Mouse (Mus musculus): Measurements from ENCODE around the gene Fgfr2. TPM values are rescaled to one million over a fixed set of nuclear protein-coding genes. Genes with fewer than 3 reads are reported as not detected.

The Fgfr2 gene
- polyA plus RNA-seq, 1 experiment from 2014 or later, result 169 TPM

- Histone ChIP-seq H3K36me3 (ENCODE audit: control insufficient read depth, insufficient read depth, low read length) (no peaks in the 10 kb centered on the region), H3K4me1 (ENCODE audit: control insufficient read depth, insufficient read depth, low read length) (no peaks in the 10 kb centered on the region), H3K4me3 (ENCODE audit: low read depth, low read length) (no peak overlapping the region), H3K9me3 (ENCODE audit: control insufficient read depth, low read depth, low read length) (no peaks in the 10 kb centered on the region), H3K4me2 (replicated peaks; ENCODE audit: low read depth, low read length) (no peak overlapping the region), H3K9ac (replicated peaks; ENCODE audit: low read depth, low read length) (no peak overlapping the region), H3K27ac (ENCODE audit: low read length) (no peak overlapping the region), H3K27me3 (ENCODE audit: control insufficient read depth, insufficient read depth, low read length) (no peaks in the 10 kb centered on the region)
- 80% methylated on average over 6 of the region's 6 CpGs for WGBS
- ATAC-seq (ENCODE audit: insufficient number of reproducible peaks, insufficient read depth, low FRiP score, low read depth), result no peak
These were observed 911.0 kb downstream of the Fgfr2 start for GRCm38 (mm10) chr7:132211920-132212701.

DNA sequence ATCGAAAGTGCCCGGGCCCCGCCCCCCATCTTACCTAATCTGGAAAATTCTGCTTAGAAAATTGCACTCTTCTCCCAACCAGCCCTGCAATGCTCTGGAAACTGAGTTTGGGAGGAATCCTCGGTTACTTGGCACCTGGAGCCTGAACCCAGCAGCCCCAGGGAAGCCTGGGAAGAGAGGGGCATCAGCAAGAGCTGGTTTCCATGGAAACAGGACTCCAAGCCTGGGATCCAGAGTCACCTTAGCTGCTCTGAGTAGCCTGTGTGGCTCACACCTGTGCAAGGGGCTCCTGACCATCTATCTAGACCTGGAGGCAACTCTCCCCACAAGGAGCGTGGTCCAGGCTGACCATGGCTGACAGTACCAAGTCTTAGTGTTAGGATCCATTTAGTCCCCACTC, 912.5 kb downstream of the Fgfr2 start:
- Histone ChIP-seq H3K36me3 (ENCODE audit: control insufficient read depth, insufficient read depth, low read length) (no peaks in the 10 kb centered on the region), H3K4me1 (ENCODE audit: control insufficient read depth, insufficient read depth, low read length) (no peaks in the 10 kb centered on the region), H3K27ac (ENCODE audit: low read length) (no peak overlapping the region), H3K9ac (replicated peaks; ENCODE audit: low read depth, low read length) (no peak overlapping the region), H3K9me3 (ENCODE audit: control insufficient read depth, low read depth, low read length) (no peaks in the 10 kb centered on the region), H3K4me3 (ENCODE audit: low read depth, low read length) (no peak overlapping the region), H3K4me2 (replicated peaks; ENCODE audit: low read depth, low read length) (no peak overlapping the region), H3K27me3 (ENCODE audit: control insufficient read depth, insufficient read depth, low read length) (no peaks in the 10 kb centered on the region)
- WGBS, result 80% methylated on average over 5 of the region's 5 CpGs
- ATAC-seq (ENCODE audit: insufficient number of reproducible peaks, insufficient read depth, low FRiP score, low read depth), result no peak

- no peaks in the 10 kb centered on the region for H3K27me3 ChIP-seq (ENCODE audit: control insufficient read depth, insufficient read depth, low read length)
- H3K4me1 ChIP-seq (ENCODE audit: control insufficient read depth, insufficient read depth, low read length), result no peaks in the 10 kb centered on the region
- no peak overlapping the region for H3K4me2 ChIP-seq (replicated peaks; ENCODE audit: low read depth, low read length)
- no peak overlapping the region for H3K27ac ChIP-seq (ENCODE audit: low read length)
- H3K9ac ChIP-seq (replicated peaks; ENCODE audit: low read depth, low read length), result no peak overlapping the region
- no peaks in the 10 kb centered on the region for H3K36me3 ChIP-seq (ENCODE audit: control insufficient read depth, insufficient read depth, low read length)
- WGBS, result 78% methylated on average over 9 of the region's 9 CpGs
- H3K9me3 ChIP-seq (ENCODE audit: control insufficient read depth, low read depth, low read length), result no peaks in the 10 kb centered on the region
- no peak for ATAC-seq (ENCODE audit: insufficient number of reproducible peaks, insufficient read depth, low FRiP score, low read depth)
- no peak overlapping the region for H3K4me3 ChIP-seq (ENCODE audit: low read depth, low read length)
These were observed 914.1 kb downstream of the Fgfr2 start for GRCm38 (mm10) chr7:132208946-132209651.

DNA sequence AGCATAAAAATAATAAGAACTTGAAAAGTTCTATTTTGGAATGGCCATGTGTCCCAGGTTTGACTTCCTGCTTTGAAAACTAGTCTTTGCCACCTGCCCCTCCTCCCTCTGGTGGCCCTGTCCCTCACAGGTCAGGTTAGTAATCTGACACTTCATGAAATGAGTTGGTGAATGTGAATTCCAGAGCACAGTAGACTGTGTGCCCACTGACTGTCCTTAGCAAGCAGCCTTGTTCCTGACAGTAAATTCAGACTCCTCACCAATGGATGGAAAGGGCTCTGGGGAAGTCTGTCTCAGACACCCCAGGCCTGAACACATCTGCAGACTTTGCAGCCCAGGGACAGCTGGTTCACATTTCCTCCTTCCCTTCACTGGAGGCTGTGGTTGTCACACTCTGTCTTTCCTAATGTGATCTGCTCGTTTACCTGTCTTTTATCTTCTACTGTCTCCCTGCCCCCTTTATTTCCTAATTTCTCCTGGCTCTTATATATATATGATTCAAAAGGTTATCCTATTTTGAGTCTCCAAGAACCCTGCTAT, 919.0 kb downstream of the Fgfr2 start:
- no peaks in the 10 kb centered on the region for H3K4me1 ChIP-seq (ENCODE audit: control insufficient read depth, insufficient read depth, low read length)
- 3% methylated on average over 1 of the region's 1 CpGs for WGBS
- no peaks in the 10 kb centered on the region for H3K36me3 ChIP-seq (ENCODE audit: control insufficient read depth, insufficient read depth, low read length)
- H3K4me2 ChIP-seq (replicated peaks; ENCODE audit: low read depth, low read length), result no peak overlapping the region
- H3K27ac ChIP-seq (ENCODE audit: low read length), result no peak overlapping the region
- no peaks in the 10 kb centered on the region for H3K9me3 ChIP-seq (ENCODE audit: control insufficient read depth, low read depth, low read length)
- no peak overlapping the region for H3K4me3 ChIP-seq (ENCODE audit: low read depth, low read length)
- H3K9ac ChIP-seq (replicated peaks; ENCODE audit: low read depth, low read length), result no peak overlapping the region
- ATAC-seq (ENCODE audit: insufficient number of reproducible peaks, insufficient read depth, low FRiP score, low read depth), result no peak
- H3K27me3 ChIP-seq (ENCODE audit: control insufficient read depth, insufficient read depth, low read length), result no peaks in the 10 kb centered on the region

DNA sequence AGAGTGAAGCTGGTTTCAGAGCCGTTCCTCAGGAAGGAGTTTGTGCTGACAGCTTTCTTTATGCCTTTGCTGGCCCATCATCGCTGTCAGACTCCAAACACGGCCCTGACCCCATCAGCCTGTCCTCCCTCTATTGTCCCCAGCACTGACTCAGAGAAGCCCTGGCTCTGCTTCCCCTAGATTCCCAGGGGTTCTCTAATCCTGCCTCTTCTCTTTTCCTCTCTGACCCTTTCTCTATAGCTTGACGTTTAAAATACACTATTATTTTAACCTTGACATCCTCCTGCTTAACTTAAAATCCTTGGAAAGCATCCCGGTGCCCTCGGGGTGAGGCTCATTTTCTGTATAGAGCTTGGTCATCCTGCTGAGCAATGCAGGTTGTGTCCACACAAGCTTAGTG, 923.5 kb downstream of the Fgfr2 start:
- ATAC-seq (ENCODE audit: insufficient number of reproducible peaks, insufficient read depth, low FRiP score, low read depth), result no peak

DNA sequence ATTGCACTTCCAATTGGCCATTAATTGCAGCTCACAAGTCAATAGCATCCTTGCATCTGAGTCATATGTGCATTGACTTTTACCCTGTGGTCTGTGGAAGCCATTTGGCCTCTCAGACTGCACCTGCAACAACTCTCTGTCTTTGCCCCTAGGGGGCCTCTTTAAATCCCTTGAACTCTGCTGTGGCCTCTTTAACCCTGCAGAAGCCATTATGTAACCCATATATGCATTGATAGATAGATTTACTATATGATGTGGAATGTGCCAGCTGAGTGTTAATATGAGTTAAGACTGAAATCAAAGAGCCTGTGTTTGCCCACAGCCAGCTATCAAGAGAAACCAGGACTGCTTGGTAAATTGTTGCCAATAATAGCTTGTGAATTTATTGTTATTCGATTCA, 924.3 kb downstream of the Fgfr2 start:
- no peak for ATAC-seq (ENCODE audit: insufficient number of reproducible peaks, insufficient read depth, low FRiP score, low read depth)
- Histone ChIP-seq H3K9ac (replicated peaks; ENCODE audit: low read depth, low read length) (no peak overlapping the region), H3K4me1 (ENCODE audit: control insufficient read depth, insufficient read depth, low read length) (no peaks in the 10 kb centered on the region), H3K9me3 (ENCODE audit: control insufficient read depth, low read depth, low read length) (no peaks in the 10 kb centered on the region), H3K36me3 (ENCODE audit: control insufficient read depth, insufficient read depth, low read length) (no peaks in the 10 kb centered on the region), H3K27ac (ENCODE audit: low read length) (no peak overlapping the region), H3K4me3 (ENCODE audit: low read depth, low read length) (no peak overlapping the region), H3K27me3 (ENCODE audit: control insufficient read depth, insufficient read depth, low read length) (no peaks in the 10 kb centered on the region), H3K4me2 (replicated peaks; ENCODE audit: low read depth, low read length) (no peak overlapping the region)
- 89% methylated on average over 1 of the region's 1 CpGs for WGBS

More for the DNA sequence above, 923.5 kb downstream of the Fgfr2 start:
- no peaks in the 10 kb centered on the region for H3K27me3 ChIP-seq (ENCODE audit: control insufficient read depth, insufficient read depth, low read length)
- no peak overlapping the region for H3K9ac ChIP-seq (replicated peaks; ENCODE audit: low read depth, low read length)
- no peaks in the 10 kb centered on the region for H3K4me1 ChIP-seq (ENCODE audit: control insufficient read depth, insufficient read depth, low read length)
- H3K36me3 ChIP-seq (ENCODE audit: control insufficient read depth, insufficient read depth, low read length), result no peaks in the 10 kb centered on the region
- H3K4me2 ChIP-seq (replicated peaks; ENCODE audit: low read depth, low read length), result no peak overlapping the region
- H3K4me3 ChIP-seq (ENCODE audit: low read depth, low read length), result no peak overlapping the region
- H3K27ac ChIP-seq (ENCODE audit: low read length), result no peak overlapping the region
- no peaks in the 10 kb centered on the region for H3K9me3 ChIP-seq (ENCODE audit: control insufficient read depth, low read depth, low read length)
- 35% methylated on average over 6 of the region's 6 CpGs for WGBS

DNA sequence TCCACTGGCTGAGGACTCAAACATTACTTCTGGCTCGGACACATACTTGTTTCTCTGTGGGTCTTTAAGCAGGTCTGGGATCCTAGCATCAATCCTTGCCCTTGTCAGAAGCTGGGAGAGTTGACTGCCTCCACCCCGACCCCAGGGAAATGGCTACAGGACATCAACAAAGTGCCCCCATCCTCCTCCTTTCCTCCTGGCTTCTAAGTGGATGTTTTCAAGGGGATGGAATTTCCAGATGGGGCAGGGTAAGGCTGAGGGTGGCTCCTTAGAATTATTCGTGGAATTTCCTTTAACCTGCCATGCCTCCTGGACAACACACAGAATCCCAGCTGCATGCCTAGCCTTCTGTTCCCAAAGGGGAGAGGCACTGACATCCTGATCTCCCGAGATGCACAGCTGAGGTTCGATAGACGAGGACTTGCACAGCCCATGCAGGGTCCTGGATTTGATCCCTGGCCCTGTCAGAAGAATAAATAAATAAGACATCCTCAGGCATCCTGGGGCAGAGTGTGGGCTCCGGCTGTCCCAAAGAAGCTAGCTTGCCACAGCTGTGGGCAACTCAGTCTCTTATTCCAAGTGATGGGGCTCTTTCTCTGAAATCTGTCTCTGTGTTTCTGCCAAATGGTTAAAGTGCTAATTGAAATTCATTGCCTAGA, 925.2 kb downstream of the Fgfr2 start:
- 26% methylated on average over 7 of the region's 7 CpGs for WGBS

GRCm38 (mm10) chr7:132196581-132196980, 926.6 kb downstream of the Fgfr2 start:
- Histone ChIP-seq H3K9ac (replicated peaks; ENCODE audit: low read depth, low read length) (no peak overlapping the region), H3K4me1 (ENCODE audit: control insufficient read depth, insufficient read depth, low read length) (no peaks in the 10 kb centered on the region), H3K36me3 (ENCODE audit: control insufficient read depth, insufficient read depth, low read length) (no peaks in the 10 kb centered on the region), H3K4me3 (ENCODE audit: low read depth, low read length) (no peak overlapping the region), H3K27ac (ENCODE audit: low read length) (no peak overlapping the region), H3K9me3 (ENCODE audit: control insufficient read depth, low read depth, low read length) (no peaks in the 10 kb centered on the region), H3K27me3 (ENCODE audit: control insufficient read depth, insufficient read depth, low read length) (no peaks in the 10 kb centered on the region), H3K4me2 (replicated peaks; ENCODE audit: low read depth, low read length) (no peak overlapping the region)
- WGBS, result 100% methylated on average over 1 of the region's 1 CpGs
- no peak for ATAC-seq (ENCODE audit: insufficient number of reproducible peaks, insufficient read depth, low FRiP score, low read depth)

More for the DNA sequence above, 925.2 kb downstream of the Fgfr2 start:
- Histone ChIP-seq H3K27me3 (ENCODE audit: control insufficient read depth, insufficient read depth, low read length) (no peaks in the 10 kb centered on the region), H3K4me2 (replicated peaks; ENCODE audit: low read depth, low read length) (no peak overlapping the region), H3K9ac (replicated peaks; ENCODE audit: low read depth, low read length) (no peak overlapping the region), H3K9me3 (ENCODE audit: control insufficient read depth, low read depth, low read length) (no peaks in the 10 kb centered on the region), H3K4me3 (ENCODE audit: low read depth, low read length) (no peak overlapping the region), H3K4me1 (ENCODE audit: control insufficient read depth, insufficient read depth, low read length) (no peaks in the 10 kb centered on the region), H3K36me3 (ENCODE audit: control insufficient read depth, insufficient read depth, low read length) (no peaks in the 10 kb centered on the region), H3K27ac (ENCODE audit: low read length) (no peak overlapping the region)
- ATAC-seq (ENCODE audit: insufficient number of reproducible peaks, insufficient read depth, low FRiP score, low read depth), result no peak

Measured in stomach, embryonic 14.5 days (tissue).